Mouse (Mus musculus) heart, adult 9 months (tissue): ENCODE data around the gene Pgls.

Source experiments
- DNase-seq, 2 experiments: peaks; one replicate each; pipeline ENCODE4 v3.0.0; 2022; ENCODE audit warnings: low spot score in 2 of 2

The Pgls gene

DNA sequence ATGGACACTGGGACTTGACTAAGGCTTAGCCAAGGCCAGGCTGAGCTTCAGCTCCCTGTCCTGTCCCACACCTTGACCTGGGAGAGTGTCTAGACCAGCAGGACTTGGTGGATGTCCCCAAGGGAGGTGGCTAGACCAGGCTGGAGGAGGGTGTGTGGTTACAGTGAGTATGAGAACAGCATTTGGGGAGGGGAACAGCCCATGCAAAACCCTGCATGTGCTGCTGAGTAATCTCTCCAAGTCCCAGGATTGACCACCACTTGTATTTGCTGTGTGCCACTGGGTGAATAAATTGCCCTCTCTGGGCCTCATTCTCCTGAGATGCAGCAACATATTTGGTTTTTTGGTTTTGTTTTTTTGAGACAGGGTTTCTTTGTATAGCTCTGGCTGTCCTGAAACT, 6.4 kb downstream of the Pgls start:
- no peak for DNase-seq

DNA sequence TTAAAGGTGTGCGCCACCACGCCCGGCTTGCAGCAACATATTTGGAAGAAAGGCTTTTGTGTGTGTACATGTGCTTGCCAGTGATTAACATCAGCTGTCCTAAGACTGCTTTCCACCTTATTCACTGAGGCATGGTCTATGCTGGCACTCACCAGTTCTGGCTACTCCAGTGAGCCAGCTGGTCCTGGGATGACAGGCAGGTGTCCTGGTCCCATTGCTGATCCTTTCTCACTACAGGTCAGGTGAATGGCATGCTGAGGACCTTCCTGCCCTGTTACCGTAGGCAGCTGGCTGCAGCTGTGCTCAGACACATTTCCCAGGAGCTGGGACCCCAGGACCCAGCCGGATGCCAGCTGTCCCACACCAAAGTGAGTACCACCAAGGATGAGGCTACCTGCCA, 6.9 kb downstream of the Pgls start:
- no peak for DNase-seq

DNA sequence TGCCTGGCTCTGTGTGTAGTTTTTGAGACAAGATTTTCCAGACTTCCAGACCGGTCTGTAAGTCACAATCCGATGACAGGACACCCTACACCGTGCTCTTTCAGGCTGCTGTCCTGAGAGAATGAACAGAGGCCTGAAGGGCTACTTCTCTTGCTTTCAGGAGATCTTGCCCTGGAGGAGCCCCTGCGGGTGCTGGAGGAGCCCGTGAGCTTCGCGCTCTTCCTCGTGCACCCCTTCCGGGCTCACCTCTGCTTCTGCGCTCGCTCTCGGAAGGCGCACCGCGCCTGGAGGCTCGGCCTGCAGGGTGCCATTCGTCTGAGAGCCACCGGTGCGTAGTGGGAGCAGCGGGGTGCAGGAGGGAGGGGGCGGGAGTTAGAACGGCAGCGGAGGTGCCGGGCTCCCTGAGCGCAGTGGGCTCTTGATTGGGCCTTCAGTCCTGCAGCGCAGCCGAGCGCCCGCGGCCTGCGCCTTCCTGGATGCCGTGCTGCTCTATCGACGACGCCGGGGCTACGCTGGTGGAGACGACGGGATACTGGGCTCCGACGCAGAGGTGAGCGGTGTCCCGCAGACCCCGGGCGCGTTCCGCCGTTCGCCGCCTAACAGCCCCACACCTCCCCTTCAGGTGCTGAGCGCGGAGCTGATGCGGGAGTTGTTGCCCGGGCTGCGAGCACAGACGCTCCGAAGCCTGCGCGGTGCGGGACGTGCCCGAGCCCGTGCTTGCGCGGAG, 10.1 kb downstream of the Pgls start:
- no peak for DNase-seq

DNA sequence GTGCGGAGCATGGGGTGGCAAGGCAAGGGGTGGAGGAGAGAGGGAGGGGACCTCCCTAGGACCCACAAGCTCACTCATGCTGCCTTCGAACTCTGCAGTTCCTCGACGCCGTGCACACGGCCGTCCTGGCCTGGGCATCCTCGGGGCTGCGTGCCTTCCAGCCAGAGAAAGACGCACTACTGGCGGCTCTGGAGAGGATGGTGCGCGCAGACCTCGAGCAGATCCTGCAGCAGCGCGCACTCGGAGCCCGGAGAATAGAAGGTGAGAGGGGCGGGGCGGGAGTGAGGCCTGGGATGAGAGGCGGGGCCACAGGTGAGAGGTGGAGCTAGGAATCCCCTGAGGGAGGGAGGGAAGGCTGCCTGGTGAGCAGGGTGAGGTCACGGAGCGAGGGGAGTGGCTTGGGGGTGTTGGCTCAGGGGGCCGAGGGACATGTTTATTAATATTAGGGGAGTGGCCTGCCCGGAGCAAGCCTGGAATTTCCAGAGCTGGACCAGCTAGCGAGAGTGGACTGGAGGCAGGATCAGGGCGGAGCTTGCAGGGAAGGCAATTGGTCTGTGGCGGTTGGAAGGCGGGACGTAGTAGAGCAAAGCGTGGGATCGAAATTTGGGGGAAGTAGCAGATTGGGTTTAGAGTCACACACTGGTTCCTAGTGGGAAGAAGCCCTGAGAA, 10.8 kb downstream of the Pgls start:
- peak; percentile 76 to 83 for DNase-seq

DNA sequence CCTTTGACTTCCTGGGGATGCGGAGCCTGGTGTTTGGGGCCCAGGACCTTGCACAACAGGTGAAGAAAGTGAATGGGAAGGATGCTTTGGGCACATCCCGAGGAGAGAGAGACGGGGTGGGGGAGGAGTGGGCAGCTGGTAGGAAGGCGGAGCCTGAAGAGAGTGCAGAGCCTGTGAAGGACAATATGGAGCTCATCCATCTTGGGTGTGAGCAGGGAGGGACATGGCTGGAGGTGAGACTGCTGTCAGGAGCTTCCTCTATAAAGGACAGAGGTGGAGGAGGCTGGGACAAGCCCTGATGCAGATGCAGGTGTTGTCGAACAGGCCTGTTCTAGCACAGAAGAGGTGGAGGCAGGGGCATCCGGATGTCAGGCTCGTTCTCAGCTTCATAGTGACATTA, 12.0 kb downstream of the Pgls start:
- no peak for DNase-seq

DNA sequence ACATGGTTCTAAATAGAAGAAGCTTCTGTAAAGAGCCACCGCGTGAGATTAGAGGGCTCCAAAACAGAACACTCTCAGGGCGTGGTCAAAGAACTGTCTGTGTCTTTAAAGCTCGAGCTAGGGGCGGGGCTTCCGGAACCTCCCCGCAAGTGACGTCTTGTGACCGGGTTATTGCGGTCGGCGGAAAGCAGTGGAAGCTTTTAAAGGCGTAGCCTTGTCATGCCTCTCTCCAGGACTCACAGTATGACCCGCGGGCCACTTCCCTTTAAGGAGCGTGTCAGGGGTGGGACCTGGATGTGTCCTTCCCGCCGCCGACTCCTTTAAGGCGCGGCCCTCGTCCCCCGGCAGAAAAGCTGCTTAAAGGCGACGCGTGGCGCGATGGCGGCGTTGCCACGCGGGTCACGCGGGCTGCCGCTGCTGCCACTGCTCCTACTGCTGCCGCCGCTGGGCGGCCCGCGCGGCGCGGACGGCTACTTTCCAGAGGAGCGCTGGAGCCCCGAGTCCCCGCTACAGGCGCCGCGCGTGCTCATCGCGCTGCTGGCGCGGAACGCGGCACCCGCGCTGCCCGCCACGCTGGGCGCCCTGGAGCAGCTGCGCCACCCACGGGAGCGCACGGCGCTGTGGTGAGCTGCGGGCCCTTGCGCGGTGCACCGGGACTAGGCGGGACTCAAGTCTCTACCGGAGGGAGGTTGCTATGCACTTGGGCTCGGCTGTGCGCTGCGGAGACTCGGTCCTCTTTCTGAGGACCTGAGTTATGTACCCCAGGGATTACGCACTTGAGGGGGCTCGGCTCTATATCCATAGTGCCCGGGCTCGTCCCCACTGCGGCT, 19.1 kb downstream of the Pgls start, which contains the start of gene Colgalt1:
Gene Colgalt1, plus strand, starts transcription at position 177 of the 830 bp plus-strand sequence.
- peak; percentile 99 for DNase-seq

DNA sequence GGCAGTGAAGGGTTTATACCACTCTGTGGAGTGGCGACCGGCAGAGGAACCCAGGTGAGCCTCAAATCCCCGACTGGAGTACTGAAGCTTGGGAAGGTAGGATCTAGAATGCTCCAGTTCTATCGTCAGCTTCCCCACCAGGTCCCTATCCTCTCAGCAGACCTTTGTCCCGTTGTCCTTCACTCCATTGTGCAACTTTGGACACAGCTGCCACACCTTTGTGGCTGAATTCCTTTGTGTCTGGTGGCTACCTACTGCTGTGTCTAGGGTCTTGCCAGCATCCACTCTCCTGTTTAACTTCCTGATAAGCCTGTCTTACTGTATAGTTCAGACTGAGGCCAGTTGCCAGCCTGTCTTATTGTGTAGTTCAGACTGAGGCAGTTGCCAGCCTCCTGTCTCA, 20.2 kb downstream of the Pgls start:
- no peak for DNase-seq

DNA sequence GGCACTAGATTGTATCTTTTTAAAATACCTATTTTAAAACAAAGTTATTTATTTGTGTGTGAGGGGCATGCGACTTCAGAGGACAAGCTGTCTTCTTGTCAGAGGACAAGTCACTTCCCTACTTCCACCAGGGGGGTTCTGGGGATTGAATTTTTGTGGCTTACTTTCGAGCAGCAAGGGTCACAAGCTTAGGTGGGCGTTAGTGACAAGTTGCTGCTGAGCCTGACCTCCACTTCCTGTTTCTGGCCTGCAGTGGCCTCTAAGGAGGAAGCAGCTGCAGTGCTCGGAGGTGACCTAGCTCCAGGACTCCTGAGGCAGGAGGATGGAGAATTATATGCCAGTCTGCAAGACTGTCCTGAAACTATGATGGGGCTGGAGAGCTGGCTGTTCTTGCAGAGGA, 21.4 kb downstream of the Pgls start:
- DNase-seq: no peak

DNA sequence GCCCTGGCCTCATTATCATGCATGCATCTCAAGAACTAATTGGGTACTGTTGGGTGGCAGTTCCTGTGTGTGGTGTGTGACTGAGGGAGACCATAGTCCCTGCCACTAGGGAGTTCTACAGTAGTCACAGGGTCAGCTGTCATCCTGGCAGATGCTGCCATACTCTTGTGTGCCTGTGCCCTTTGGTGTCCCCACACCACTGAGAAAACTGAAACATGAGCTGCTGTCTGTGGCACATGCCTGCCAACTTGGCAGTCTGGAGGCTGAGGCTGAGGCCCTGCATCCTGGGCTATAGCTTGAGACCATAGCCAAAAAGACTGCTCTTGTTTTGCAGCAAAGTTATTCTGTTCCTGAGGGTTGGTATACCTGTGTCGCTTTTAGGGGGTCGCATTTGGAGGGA, 27.8 kb downstream of the Pgls start:
- no peak for DNase-seq

DNA sequence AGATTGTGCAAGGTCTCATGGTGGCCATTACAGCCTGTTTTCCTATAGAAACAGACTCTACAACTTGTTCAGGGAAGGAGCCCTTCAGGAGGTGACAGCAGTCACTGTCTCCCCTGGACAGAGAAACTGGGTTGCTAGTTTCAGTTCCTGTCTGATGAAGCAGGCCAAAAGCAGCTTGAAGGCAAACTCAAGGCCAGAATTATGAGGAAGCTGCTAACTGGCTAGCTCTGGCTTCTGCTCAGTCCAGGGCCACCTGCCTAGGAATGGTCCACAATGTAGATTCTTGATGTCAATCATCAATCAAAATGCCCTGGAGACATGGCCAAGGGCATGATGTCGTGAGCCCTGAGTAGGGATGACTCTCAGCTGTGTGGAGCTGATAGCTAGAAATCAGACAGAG, 33.1 kb downstream of the Pgls start:
- no peak for DNase-seq

DNA sequence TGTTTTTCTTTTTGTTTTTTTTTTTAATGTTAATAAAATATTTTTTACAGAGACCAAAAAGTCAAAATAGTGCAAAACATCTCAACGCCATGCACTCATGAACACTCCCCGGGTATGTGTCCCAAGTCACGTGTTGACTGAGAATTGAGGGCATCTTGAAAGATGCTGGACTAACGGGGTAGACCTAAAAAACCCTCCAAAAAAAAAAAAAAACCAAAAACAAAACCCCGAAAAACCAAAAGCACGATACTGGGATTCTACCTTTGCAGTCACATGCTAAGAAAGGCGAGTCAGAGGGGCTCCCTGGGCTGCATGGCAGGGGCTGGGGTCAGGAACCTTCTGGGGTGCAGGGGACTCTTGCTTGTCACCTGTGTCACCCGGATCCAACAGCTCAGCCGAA, 34.8 kb downstream of the Pgls start:
- no peak for DNase-seq

DNA sequence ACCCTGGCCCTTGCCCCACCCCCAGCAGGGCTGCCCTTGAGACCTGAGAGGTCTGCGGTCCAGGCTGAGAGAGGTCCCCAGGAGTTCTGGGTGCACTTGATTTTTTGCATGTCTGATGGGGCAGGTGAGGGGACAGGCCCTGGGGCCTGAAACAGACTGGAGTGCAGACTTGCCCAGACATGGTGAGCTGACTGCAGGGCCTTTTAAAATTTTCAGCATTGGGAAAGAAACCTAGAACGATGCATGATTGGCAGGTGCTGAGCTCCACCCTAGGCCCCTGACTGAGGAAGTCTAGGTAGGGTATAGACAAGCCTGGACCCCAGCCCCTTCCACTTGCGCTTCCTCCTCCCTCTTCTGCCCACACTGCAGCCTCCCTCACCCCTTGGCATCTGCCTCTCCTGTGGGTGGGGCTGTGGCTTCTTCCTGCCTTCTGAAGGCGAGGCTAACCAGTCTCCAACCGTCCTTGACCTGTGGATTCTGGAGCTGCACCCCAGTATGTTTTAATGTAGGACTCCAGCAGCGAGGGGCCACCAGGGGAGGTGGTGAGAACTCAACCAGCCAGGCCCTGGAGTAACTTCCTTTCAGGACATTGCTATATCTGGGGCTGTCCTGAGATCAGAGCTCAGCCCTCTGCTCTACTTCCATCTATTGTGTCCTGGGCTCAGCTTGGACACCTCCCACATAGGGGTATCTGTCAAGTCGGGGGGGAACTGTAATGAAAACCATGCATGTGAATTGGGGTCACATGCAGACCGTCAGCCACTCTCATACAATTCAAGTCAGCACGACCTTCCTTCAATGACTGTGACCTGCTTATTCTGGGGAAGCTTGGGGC, 35.5 kb downstream of the Pgls start:
- peak in 1 of 2 experiments; percentile 38 for DNase-seq

DNA sequence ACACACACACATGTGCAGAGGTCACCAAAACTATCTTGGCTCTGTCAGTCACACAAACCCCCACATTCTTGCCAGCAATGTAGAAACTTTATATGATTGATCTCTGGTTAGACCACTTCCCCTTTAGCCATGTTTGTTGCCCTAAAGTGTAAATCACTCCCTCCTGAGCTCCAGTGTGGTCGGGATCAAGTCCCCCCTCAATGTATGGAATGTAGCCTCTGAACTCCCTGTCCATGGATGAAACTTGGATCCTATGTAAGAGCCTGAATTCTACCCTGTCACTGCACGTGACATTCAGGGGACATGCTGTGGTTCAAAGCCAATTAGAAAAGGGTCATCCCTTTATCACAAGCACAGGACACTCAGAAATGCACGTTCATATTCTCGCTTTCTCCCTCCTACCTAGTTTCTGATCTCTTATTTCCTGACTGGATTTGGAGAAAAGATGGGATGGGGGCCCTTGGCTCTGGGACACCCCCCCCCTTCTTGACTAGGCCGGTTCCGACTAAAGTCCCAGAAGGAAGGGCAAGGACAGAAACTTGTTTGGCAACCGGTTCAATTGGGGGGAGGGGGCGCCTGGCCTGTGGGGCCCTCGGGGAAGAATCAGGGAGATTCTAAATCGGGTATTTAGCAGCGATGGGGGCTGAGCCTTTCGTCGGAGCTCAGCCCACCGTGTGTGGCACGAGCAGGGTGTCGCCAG, 36.6 kb downstream of the Pgls start:
- DNase-seq: no peak

DNA sequence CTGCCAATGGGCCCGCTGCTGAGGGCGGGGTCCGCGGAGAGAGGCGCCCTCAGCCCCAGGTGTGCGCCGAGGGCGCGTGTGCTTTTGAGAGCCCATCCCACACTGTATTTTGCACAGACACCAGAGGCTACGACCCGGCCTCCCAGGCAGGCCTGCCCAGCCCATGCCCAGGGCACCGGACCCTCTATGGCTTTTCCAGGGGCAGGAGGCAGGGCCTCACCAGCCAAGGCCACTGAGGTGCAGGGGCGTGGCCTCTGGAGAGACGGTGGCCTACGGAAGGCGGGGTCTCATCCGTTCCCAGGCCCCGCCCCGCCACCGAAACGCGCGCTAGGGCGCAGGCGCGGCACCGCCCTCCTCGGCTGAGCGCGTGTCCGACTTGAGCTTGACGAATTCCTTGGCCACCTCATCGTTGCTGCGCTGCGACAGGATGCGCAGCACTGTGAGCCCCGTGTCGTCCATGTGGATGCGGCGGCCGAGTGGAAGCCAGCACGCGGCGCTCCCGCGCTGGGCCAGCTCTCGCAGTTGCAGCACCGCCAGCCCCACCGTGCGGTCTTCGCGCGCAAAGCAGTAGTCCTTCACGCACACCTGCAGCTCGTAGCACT, 37.2 kb downstream of the Pgls start:
- peak; percentile 94 for DNase-seq

DNA sequence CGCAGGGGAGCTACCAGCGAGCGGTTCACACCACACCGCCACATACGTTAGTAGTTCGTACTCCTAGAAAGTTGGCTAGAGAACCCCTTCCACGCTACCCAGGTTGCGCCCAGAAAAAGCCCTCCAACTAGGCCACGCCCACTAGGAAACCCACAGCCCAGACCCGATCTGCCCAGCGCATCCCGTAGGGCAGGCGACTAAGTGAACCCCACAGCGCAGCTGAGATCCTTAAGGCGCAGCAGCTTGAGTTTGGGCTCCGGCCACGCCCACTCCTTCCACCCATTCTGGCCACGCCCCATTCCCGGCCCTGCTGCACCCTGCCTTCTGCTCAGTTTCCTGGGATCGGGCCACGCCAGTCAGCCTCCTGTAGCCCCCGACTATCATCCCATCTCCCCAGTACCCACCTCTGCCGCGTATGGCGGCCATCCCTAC, 37.8 kb downstream of the Pgls start:
- peak; percentile 33 to 40 for DNase-seq

DNA sequence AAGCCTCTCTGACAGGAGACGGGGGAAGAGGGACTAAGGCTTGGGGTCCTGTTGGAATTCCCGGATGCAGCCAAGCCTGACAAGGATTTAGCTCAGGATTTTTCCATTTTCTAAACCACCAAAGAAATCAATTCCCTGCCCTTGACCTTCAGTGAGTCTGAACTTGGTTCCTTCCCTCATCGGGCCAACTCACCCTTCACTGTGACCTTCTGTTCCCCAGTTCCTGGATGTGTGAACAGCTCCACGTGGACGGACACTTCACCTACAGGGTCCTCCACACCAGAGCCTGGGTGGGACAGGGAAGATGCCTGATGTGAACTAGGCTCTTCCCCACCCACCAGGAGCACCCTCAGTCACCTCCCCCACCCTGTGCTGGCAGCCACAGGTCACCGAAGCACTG, 38.8 kb downstream of the Pgls start:
- DNase-seq: no peak

DNA sequence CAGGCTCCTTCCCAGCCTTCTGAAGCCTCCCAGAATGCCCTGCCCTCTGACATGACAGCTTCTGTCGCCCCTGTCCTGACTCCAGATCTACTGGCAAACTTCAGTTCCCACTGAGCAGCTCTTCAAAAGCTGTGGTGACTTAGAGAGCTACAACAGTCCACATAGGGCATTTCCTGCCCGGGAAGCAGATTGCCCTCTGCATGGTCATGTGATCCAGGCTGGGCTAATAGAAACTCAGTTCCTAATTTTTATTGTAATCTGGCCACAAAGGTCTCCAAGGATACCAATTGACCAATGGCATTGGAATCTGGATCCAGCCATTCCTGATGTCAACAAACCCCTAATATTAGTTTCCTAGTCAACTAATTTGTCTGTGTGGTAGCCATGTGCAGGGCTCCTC, 39.9 kb downstream of the Pgls start:
- DNase-seq: no peak

DNA sequence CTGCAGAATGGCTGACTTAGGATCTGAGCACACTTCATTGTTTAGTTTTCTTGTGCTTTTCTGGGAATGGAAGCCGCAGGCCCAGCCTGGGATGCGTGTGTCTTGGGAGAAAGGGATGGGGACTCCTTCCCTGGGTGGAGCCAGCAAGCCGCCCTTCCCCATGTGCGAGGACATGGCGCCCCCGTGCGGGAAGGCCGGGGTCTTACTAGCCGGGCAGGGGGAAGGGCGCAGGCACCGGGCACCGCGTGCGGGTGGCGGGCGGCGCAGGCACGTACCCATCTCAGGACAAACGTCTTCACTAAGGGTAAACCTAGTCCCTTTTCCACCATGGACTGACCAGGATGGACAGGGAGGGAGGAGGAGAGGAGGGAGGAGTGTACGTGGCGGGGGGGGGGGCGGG, 41.2 kb downstream of the Pgls start:
- peak; percentile 23 to 38 for DNase-seq

DNA sequence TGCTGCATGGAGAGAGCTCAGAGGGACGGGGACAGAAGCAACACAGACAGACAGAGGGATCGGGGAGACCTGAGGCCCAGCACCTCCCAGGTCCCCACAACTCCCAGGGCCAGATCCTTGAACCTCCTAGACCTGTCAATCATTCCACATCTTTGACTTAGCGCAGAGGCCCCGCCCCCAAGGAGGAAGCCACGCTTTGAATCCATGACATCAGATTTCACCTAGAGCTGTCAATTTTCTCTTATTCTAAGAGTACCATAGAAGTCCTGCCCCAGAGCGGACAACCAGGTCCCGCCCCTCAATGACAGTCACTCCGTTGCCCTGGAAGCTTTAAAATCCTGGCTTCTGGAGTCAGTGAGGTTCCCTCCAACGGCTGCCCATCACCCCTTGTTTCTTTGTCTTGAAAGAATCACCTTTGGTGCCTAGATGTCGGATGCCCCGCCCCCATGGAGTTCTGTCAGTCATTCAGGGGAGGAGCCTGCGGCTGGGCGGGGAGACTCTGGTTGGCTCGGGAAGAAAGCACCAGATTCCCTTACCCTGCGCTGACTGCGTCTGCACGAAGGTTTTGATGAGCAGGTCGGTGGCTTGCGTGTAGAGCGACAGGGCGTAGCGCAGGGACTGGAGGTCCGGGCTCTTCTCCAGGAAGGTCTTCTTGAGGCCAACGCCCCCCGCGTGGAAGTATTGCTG, 42.1 kb downstream of the Pgls start:
- DNase-seq: peak in 1 of 2 experiments; percentile 19
